Mouse (Mus musculus) hindbrain, embryonic 14.5 days (tissue): ENCODE results near the gene Lingo4. TPM values are rescaled to one million over a fixed set of nuclear protein-coding genes. Genes with fewer than 3 reads are reported as not detected.

Experiments
- ATAC-seq: fragments of 200-750 bp; cut with Nextera tagmentation; 2 replicates; pipeline ENCODE4 v1.8.0; 2017; ENCODE audit warnings: moderate number of reproducible peaks, mild to moderate bottlenecking, moderate TSS enrichment, moderate library complexity; ENCODE audit not compliant: low FRiP score
- DNase-seq: peaks from one replicate; pipeline ENCODE4 v3.0.0-alpha.2; 2015; ENCODE audit warnings: low spot score
- H3K27ac ChIP-seq: fragments of 300-500 bp; sonication (generic); 2 replicates; pipeline ENCODE4 v1.5.1; 2014; ENCODE audit warnings: mild to moderate bottlenecking, moderate library complexity
- H3K27me3 ChIP-seq: fragments of 300-500 bp; sonication (generic); 2 replicates; pipeline ENCODE4 v1.6.1; 2014; ENCODE audit warnings: mild to moderate bottlenecking, low read length, mixed read lengths; ENCODE audit not compliant: control insufficient read depth, insufficient read depth
- H3K36me3 ChIP-seq: fragments of 300-500 bp; sonication (generic); replicated peaks from 2 replicates; pipeline ENCODE4 v1.6.1; 2014; ENCODE audit not compliant: control insufficient read depth, insufficient read depth
- H3K4me1 ChIP-seq: fragments of 300-500 bp; sonication (generic); replicated peaks from 2 replicates; pipeline ENCODE4 v1.6.1; 2014; ENCODE audit warnings: antibody characterized with exemption, low read length, mixed read lengths; ENCODE audit not compliant: control insufficient read depth, insufficient read depth
- H3K4me2 ChIP-seq: fragments of 300-500 bp; sonication (generic); replicated peaks from 2 replicates; pipeline ENCODE4 v1.6.1; 2014; ENCODE audit warnings: mild to moderate bottlenecking, moderate library complexity
- H3K4me3 ChIP-seq: fragments of 300-500 bp; sonication (generic); replicated peaks from 2 replicates; pipeline ENCODE4 v1.5.1; 2014; ENCODE audit warnings: mild to moderate bottlenecking, low read length
- H3K9ac ChIP-seq: fragments of 300-500 bp; sonication (generic); 2 replicates; pipeline ENCODE4 v1.6.1; 2014
- H3K9me3 ChIP-seq: fragments of 300-500 bp; sonication (generic); 2 replicates; pipeline ENCODE4 v1.6.1; 2016; ENCODE audit warnings: low read length; ENCODE audit not compliant: control insufficient read depth
- WGBS: fragments of 180-500 bp; shearing (Covaris S2); extraction: QIAGEN DNeasy Blood & Tissue Kit; methylation state at CpG from one replicate; pipeline ENCODE4 v1.1.7; 2014; 5-methylcytosine and 5-hydroxymethylcytosine counted together
- polyA plus RNA-seq: library from polyadenylated mRNA; unstranded; fragments of >200 nt; fragmentation: Nextera tagmentation; extraction: Ambion mirVana; gene quantifications from 2 replicates; pipeline ENCODE4 v1.2.1, GENCODE M21; 2014

The Lingo4 gene
- 0.94 and 1.1 TPM in 2 replicates for polyA plus RNA-seq

DNA sequence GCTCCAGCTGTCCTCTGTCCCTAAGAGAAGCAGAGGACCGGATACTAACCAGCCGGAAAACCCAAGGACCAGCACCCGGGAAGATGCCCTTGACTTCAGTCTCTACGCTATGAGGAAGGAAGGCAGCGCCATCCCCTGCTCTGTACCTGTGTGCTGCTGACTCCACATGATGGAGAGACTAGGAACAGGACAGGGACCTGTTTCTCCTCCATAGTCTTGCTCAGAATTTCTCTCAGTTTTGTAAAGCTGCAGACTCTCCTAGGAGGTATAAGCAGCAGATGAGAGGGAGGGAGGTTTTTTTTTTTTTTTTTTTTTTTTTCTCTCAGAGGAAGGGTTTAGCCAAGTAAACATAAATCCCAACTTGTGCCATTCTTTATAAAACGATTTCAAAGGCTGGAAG, at the start of gene Lingo4:
Gene Lingo4, plus strand, starts transcription at position 301 of the 400 bp plus-strand sequence.
- H3K27me3 ChIP-seq, result peaks cover 10% of the 10 kb centered on the region; the same call in 1 of the 2 replicates
- H3K4me3 ChIP-seq, result peak within 1 kb of the TSS; percentile 32
- ATAC-seq (no peak), DNase-seq (peak; percentile 19)
- no peaks in the 10 kb centered on the region for H3K9me3 ChIP-seq
- peak within 1 kb of the TSS; percentile 63 for H3K4me2 ChIP-seq
- H3K4me1 ChIP-seq, result peaks cover 5% of the 10 kb centered on the region
- H3K9ac ChIP-seq, result peak within 1 kb of the TSS; percentile 56
- no peak within 1 kb of the TSS for H3K27ac ChIP-seq
- no peaks in the 10 kb centered on the region for H3K36me3 ChIP-seq
- 67% methylated on average over 6 of the region's 6 CpGs for WGBS

DNA sequence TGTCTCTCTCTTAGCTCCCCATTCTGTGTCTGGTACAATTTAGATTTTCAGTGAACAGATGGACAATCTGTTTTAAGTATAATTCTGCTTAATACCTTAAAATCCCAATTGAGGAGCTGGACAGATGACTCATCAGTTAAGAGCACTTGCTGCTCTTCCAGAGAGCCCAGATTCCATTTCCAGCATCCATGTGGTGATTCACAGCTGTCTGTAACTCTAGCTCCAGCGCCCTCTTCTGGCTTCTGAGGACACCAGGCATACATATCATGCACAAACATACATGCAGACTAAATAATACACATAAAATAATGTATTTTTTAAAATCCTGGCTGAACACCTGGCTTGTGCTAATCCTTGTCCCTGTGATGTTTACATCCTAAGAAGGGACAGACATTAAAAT, 37.5 kb upstream of the Lingo4 start:
- WGBS, result 9% methylated on average over 1 of the region's 1 CpGs
- Histone ChIP-seq H3K4me1 (peaks cover 4% of the 10 kb centered on the region; the same call in 1 of the 2 replicates), H3K27me3 (0 out of 2 replicates have a peak, but pooled peaks cover 4% of the 10 kb centered on the region), H3K27ac (no peak overlapping the region), H3K36me3 (no peaks in the 10 kb centered on the region), H3K4me3 (no peak overlapping the region), H3K4me2 (no peak overlapping the region), H3K9ac (no peak overlapping the region), H3K9me3 (no peaks in the 10 kb centered on the region)
- ATAC-seq, result no peak
- no peak for DNase-seq

DNA sequence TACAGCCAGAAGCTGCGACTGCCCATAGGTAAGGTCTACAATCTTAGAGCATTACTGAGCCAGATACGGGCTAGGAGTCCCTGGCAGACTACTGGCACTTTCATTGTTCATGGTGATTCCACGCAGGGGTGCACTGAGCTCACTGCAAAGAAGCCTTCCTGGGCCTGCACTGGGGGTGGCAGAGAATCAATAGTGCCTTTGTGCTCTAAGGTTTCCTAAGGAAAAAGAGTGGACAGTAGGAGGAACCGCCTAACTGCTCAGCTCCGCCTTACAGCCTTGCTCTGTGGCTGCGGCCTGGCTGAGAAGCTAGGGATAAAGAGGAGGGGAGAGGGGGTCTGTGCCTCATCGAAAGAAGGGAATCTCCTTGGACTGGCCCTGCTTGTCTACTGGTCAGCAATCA, 36.2 kb upstream of the Lingo4 start, which contains the start of gene C2cd4d:
Gene C2cd4d, plus strand, starts transcription at position 301 of the 400 bp plus-strand sequence.
- ATAC-seq (no peak), DNase-seq (peak; percentile 26)
- peak within 1 kb of the TSS; percentile 60 for H3K4me3 ChIP-seq
- peak within 1 kb of the TSS; percentile 94 for H3K4me2 ChIP-seq
- 0 out of 2 replicates have a peak, but pooled peaks cover 4% of the 10 kb centered on the region for H3K27me3 ChIP-seq
- 28% methylated on average over 7 of the region's 7 CpGs for WGBS
- no peaks in the 10 kb centered on the region for H3K36me3 ChIP-seq
- H3K27ac ChIP-seq, result no peak within 1 kb of the TSS
- no peaks in the 10 kb centered on the region for H3K9me3 ChIP-seq
- peaks cover 4% of the 10 kb centered on the region; the same call in 1 of the 2 replicates for H3K4me1 ChIP-seq
- peak within 1 kb of the TSS; percentile 87 for H3K9ac ChIP-seq

DNA sequence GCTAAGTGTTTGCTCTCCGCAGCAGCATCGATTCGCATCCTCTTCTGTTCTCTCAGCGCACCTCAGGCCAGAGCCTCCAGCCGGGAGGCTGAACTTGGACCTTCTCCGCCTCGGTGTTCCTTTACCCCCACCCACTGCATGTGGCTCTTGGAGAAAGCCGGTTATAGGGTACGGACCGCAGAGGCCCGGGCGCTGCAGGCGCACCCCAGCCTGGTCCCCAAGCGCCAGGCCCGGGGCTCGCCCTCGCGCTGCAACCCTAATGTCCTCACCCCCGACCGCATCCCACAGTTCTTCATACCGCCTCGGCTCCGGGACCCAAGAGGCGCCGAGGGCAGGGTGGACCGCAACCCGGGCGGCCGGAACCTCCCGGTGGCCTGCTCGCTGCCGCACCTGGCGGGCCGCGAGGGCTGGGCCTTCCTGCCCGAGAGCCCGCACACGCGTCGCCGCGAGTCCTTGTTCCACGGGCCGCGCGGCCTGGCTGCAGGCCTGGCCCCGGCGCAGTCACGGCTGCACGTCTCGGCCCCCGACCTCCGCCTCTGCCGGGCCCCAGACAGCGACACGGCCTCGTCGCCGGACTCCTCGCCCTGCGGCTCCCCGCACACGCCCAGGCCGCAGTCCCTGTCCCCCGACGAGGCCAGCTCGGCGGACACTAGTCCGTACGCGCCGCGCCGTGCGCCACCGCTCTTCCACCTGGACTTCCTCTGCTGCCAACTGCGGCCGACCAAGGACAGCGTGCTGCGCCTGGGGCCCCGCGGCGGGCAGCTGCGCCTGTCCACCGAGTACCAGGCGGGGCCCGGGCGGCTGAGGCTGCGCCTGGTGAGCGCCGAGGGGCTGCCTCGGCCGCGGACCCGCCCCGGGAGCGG, 34.8 kb upstream of the Lingo4 start:
- WGBS, result 6% methylated on average over 85 of the region's 97 CpGs
- DNase-seq (peak; percentile 52), ATAC-seq (peak; percentile 69)
- no peaks in the 10 kb centered on the region for H3K36me3 ChIP-seq
- H3K9ac ChIP-seq, result peak overlapping the region; percentile 87
- H3K27ac ChIP-seq, result peak overlapping the region; percentile 51
- H3K4me3 ChIP-seq, result peak overlapping the region; percentile 60
- 0 out of 2 replicates have a peak, but pooled peaks cover 4% of the 10 kb centered on the region for H3K27me3 ChIP-seq
- H3K9me3 ChIP-seq, result no peaks in the 10 kb centered on the region
- peak overlapping the region; percentile 94 for H3K4me2 ChIP-seq
- H3K4me1 ChIP-seq, result peaks cover 4% of the 10 kb centered on the region; the same call in 1 of the 2 replicates

DNA sequence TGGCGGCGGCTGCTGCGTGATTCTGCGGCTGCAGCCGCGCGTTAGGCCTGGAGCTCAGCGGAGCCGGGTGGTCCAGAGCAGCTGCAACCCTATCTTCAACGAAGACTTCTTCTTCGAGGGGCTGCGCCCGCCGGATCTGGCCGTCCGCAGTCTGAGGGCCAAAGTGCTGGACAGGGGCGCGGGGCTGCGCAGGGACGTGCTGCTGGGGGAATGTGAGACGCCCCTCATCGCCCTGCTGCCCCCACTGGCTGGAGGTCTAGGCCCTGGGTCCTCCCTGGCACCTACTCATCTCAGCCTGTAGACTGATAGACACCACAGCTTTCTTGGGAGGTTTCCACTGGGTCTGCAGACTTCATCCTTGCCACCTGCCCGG, 34.2 kb upstream of the Lingo4 start:
- Histone ChIP-seq H3K4me3 (peak overlapping the region; percentile 60), H3K9ac (peak overlapping the region; percentile 87), H3K9me3 (no peaks in the 10 kb centered on the region), H3K4me1 (peaks cover 4% of the 10 kb centered on the region; the same call in 1 of the 2 replicates), H3K27me3 (0 out of 2 replicates have a peak, but pooled peaks cover 4% of the 10 kb centered on the region), H3K36me3 (no peaks in the 10 kb centered on the region), H3K4me2 (peak overlapping the region; percentile 94), H3K27ac (peak overlapping the region; percentile 51; the same call in 1 of the 2 replicates)
- DNase-seq (peak; percentile 25), ATAC-seq (peak; percentile 18)
- WGBS, result 4% methylated on average over 23 of the region's 23 CpGs

DNA sequence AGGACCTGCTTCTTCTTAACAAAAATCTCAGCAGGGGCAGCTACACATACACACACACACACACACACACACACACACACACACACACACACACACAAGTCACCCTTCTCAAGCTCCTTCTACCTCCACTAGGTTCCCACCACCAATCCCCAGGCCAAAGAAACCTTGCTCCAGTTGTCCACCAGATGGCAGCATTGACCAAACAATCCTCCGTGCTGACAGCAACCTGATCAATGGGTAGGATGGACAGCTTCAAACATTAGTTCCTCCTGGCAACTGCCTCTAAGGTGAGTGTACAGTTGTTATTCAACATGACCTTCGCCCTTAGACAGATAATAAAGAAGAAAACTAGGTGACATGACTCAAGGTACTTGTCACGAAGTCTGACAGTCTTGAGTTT, 31.6 kb upstream of the Lingo4 start:
- H3K4me1 ChIP-seq, result peaks cover 8% of the 10 kb centered on the region; the same call in 1 of the 2 replicates
- no peak overlapping the region for H3K4me2 ChIP-seq
- no peaks in the 10 kb centered on the region for H3K36me3 ChIP-seq
- DNase-seq (peak; percentile 87), ATAC-seq (0 out of 2 replicates have a peak, but pooled peaks have one; percentile 35)
- WGBS, result 17% methylated on average over 3 of the region's 3 CpGs
- H3K27me3 ChIP-seq, result 0 out of 2 replicates have a peak, but pooled peaks cover 4% of the 10 kb centered on the region
- no peak overlapping the region for H3K9ac ChIP-seq
- no peak overlapping the region for H3K27ac ChIP-seq
- H3K4me3 ChIP-seq, result no peak overlapping the region
- no peaks in the 10 kb centered on the region for H3K9me3 ChIP-seq

DNA sequence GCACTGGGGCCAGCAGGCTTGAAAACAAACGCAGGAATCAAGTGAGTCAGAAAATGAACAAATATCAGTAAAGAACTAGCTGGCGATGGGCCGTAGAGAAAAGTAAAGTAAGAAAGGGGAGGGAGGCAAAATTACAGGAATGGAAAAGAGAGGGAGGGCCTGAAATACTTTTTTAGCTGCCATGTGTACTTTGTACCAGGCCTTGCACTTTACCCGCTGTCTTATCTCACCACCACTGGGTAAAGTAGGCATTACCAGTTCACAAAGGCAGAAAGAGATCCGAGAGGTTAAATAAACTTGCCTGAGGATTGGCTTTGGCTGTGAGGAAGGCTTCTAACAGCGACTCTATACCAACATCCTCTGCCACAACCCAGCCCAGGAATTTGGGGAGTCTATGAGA, 30.8 kb upstream of the Lingo4 start:
- Histone ChIP-seq H3K9me3 (no peaks in the 10 kb centered on the region), H3K27ac (no peak overlapping the region), H3K27me3 (0 out of 2 replicates have a peak, but pooled peaks cover 4% of the 10 kb centered on the region), H3K4me1 (peaks cover 8% of the 10 kb centered on the region; the same call in 1 of the 2 replicates), H3K36me3 (no peaks in the 10 kb centered on the region), H3K4me3 (no peak overlapping the region), H3K9ac (no peak overlapping the region), H3K4me2 (no peak overlapping the region)
- 84% methylated on average over 6 of the region's 6 CpGs for WGBS
- peak; percentile 18 for DNase-seq
- no peak for ATAC-seq

DNA sequence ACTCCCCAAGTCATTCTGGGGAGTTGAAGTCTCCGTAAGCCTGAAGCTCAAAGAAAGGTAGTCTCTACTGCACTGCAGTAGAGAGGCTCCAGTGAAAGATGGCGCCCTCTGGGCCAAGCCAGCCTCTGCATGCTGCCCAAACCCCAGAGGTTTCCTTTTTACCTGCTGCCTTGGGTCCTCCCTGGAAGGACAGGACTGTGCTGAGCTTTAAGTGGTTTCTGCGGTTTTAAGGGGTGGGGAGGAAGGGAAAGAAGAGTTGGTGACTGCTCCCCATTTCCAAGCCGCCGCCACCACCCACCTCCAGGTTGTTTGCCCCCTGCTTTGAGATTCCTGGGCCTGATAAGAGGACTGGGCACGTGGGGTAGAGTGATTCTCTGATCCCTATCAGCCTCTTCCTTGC, 29.7 kb upstream of the Lingo4 start:
- 73% methylated on average over 6 of the region's 6 CpGs for WGBS
- Histone ChIP-seq H3K9me3 (no peaks in the 10 kb centered on the region), H3K4me3 (no peak overlapping the region), H3K9ac (no peak overlapping the region), H3K4me2 (no peak overlapping the region), H3K27me3 (no peaks in the 10 kb centered on the region), H3K36me3 (no peaks in the 10 kb centered on the region), H3K27ac (no peak overlapping the region), H3K4me1 (peaks cover 13% of the 10 kb centered on the region; the same call in 1 of the 2 replicates)
- DNase-seq, result no peak
- no peak for ATAC-seq

DNA sequence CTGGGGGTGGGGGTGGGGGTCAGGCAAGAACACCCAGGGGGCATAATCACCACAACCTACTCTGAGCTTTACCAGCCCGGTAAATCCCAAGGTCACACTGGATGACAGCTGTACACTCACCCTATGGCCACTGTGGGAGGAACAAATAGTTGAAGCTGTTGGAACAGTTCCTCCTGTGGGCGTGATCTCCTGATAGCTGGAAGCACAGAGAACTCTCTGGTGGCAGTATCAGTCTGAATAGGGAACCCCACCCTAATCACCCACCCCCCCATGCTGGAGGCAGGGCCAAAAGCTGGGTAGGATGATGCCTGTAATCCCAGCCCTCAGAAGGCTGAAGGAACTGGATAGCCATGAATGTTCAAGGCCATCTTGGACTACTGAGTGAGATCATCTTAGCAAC, 28.6 kb upstream of the Lingo4 start:
- no peak overlapping the region for H3K9ac ChIP-seq
- DNase-seq, result no peak
- H3K27me3 ChIP-seq, result no peaks in the 10 kb centered on the region
- H3K4me3 ChIP-seq, result no peak overlapping the region
- ATAC-seq, result no peak
- no peak overlapping the region for H3K4me2 ChIP-seq
- H3K36me3 ChIP-seq, result no peaks in the 10 kb centered on the region
- H3K4me1 ChIP-seq, result peaks cover 13% of the 10 kb centered on the region; the same call in 1 of the 2 replicates
- 64% methylated on average over 2 of the region's 2 CpGs for WGBS
- H3K27ac ChIP-seq, result no peak overlapping the region
- no peaks in the 10 kb centered on the region for H3K9me3 ChIP-seq
